Mouse (Mus musculus) erythroblast, embryonic 14.5 days (primary cell): Measurements from ENCODE around the gene Gm10428.
"Not testable (repeated sequence)": the region's sequence is repeated elsewhere in the genome, so short reads cannot be mapped to it uniquely, and the experiment has no call there.

Experiments
- GATA1 ChIP-seq: IDR thresholded peaks from 2 replicates; pipeline ENCODE4 v1.6.1; 2012; ENCODE audit warnings: low read length, inconsistent platforms, mixed read lengths
- TAL1 ChIP-seq: IDR thresholded peaks from 3 replicates; pipeline ENCODE4 v1.6.1; 2012; ENCODE audit warnings: low read length, inconsistent platforms, mixed read lengths

GRCm38 (mm10) chr11:62749445-62749844 is 3.5 kb upstream of the Gm10428 start:
- not testable (repeated sequence) for TF ChIP-seq TAL1, GATA1
